Mouse (Mus musculus): ENCODE measurements around the gene Hmgcr.

DNA sequence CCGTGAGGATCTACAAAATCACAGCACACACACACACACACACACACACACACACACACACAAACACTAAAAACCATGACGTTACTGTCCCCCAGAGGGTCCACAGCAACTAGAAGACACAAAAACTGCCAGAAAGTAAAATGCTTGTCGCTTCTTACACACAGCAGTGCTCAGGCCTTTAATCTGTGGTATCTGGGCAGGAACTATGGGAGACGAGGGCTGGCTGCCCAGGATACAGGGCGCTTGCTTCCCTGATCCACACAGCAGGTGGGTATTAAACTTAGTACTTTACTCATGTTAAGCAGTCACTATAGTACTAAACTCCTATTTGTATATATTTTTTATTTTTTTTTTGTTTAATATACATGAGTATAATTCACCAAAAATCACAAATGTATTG, 24.9 kb downstream of the Hmgcr start:
- TF ChIP-seq POLR2A (IDR thresholded peaks at IDR 0.05; ENCODE audit: low read depth, low read length) (no peak), CTCF (IDR thresholded peaks at IDR 0.05; ENCODE audit: borderline replicate concordance, insufficient read depth, low read length) (no peak)

Data from embryonic fibroblast, embryonic 13.5 days (primary cell).